9 mouse cellular contexts compared by ENCODE assay signal in the genomic region with DNA sequence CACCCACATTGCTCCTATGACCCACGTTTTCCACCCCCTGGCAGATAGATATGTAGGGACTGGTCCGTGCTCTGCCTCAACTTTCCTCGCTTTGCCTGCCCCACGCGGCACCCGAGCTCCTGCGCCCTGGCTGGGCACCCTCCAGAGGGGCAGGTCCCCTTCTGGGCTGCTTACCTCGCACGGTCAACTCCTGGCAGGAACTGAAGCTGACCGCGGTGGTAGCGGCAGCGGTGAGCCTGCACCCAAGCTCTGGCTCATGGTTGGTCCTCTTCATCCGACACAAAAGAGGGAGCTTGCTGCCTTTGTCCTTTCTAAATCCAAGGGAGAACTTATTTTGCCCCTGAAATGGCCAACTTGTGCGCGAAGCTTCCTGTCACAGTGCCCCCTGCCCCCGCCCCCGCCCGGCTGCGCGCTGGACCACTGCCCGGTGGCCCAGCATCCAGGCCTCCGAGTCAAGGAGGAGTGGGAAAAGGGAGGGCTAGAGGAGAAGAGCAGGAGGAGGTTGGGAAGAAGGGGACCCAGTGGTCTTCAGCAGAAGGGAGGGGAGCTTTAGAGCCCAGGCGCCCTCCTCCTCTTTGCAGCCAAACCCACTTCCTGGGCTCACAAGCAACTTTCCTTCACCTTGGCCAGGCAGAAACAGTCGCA. TPM values are rescaled to one million over a fixed set of nuclear protein-coding genes. Genes with fewer than 3 reads are reported as not detected.
DNase-seq lines count a peak whose midpoint lies in the region; ATAC-seq and TF ChIP-seq lines count a peak whose summit lies in the region.
"Had no signal": no experiment of that assay in that cellular context is flagged by ENCODE, and none has a peak within 500 bp of the region (broad histone marks: within the 10 kb centered on the region; RNA-seq: fewer than 3 reads in every experiment).

A gene (minus strand): TSS at position 215 of the 645 bp plus-strand sequence.

- H3K4me2 ChIP-seq in hindbrain, embryonic 16.5 days (ENCODE audit: low read length): peak within 1 kb of the TSS; percentile 86
- H3K4me2 ChIP-seq in liver, embryonic 13.5 days: peak within 1 kb of the TSS; percentile 25
- H3K4me2 ChIP-seq in stomach, embryonic 14.5 days (replicated peaks; ENCODE audit: low read depth, low read length): peak within 1 kb of the TSS; percentile 72

- H3K9ac ChIP-seq in hindbrain, embryonic 16.5 days (ENCODE audit: low read depth, low read length): peak within 1 kb of the TSS; percentile 82
- no peak within 1 kb of the TSS for H3K9ac ChIP-seq in liver, embryonic 13.5 days
- no peak within 1 kb of the TSS for H3K9ac ChIP-seq in stomach, embryonic 14.5 days (replicated peaks; ENCODE audit: low read depth, low read length)

- H3K9me3 ChIP-seq in E14TG2a.4 (ENCODE audit: low read length): no peaks in the 10 kb centered on the region
- no peaks in the 10 kb centered on the region for H3K9me3 ChIP-seq in embryonic facial prominence, embryonic 10.5 days
- H3K9me3 ChIP-seq in hindbrain, embryonic 16.5 days (ENCODE audit: control insufficient read depth, low read length): no peaks in the 10 kb centered on the region
- H3K9me3 ChIP-seq in liver, embryonic 13.5 days (replicated peaks): no peaks in the 10 kb centered on the region
- no peaks in the 10 kb centered on the region for H3K9me3 ChIP-seq in stomach, embryonic 14.5 days (ENCODE audit: control insufficient read depth, low read depth, low read length)

- no peak for TF ChIP-seq CTCF in E14TG2a.4 (conservative IDR thresholded peaks at IDR 0.05; ENCODE audit: low read length)

- ATAC-seq in hindbrain, embryonic 16.5 days: peak; percentile 79
- no peak for ATAC-seq in liver, embryonic 13.5 days (ENCODE audit: low read depth)
- no peak; the same call in 1 of the 2 replicates for ATAC-seq in stomach, embryonic 14.5 days (ENCODE audit: insufficient number of reproducible peaks, insufficient read depth, low FRiP score, low read depth)

- DNase-seq in gastrocnemius, postnatal 10 days: peak; percentile 7
- no peak for DNase-seq in gastrocnemius, adult 8-10 months (ENCODE audit: low spot score in 2 of 2)
- no peak for DNase-seq in embryonic facial prominence, embryonic 10.5 days (ENCODE audit: low spot score)
- no peak for DNase-seq in liver, embryonic 13.5 days
- no peak for DNase-seq in c-Kit-positive CD71-positive TER-119-positive erythroid progenitor cells, embryonic 14.5 days (ENCODE audit: low spot score)

- no peaks in the 10 kb centered on the region for H3K36me3 ChIP-seq in E14TG2a.4 (ENCODE audit: insufficient read depth, low read length)
- no peaks in the 10 kb centered on the region for H3K36me3 ChIP-seq in embryonic facial prominence, embryonic 10.5 days (replicated peaks)
- H3K36me3 ChIP-seq in hindbrain, embryonic 16.5 days (ENCODE audit: control insufficient read depth, insufficient read depth, low read length): no peaks in the 10 kb centered on the region
- H3K36me3 ChIP-seq in liver, embryonic 13.5 days: no peaks in the 10 kb centered on the region
- H3K36me3 ChIP-seq in stomach, embryonic 14.5 days (ENCODE audit: control insufficient read depth, insufficient read depth, low read length): no peaks in the 10 kb centered on the region

- H3K4me1 ChIP-seq in E14TG2a.4 (replicated peaks; ENCODE audit: low read depth, low read length): peaks cover 20% of the 10 kb centered on the region
- peaks cover 15% of the 10 kb centered on the region for H3K4me1 ChIP-seq in embryonic facial prominence, embryonic 10.5 days
- H3K4me1 ChIP-seq in hindbrain, embryonic 16.5 days (ENCODE audit: control insufficient read depth, insufficient read depth, low read depth, low read length): no peaks in the 10 kb centered on the region
- H3K4me1 ChIP-seq in liver, embryonic 13.5 days (replicated peaks): no peaks in the 10 kb centered on the region
- no peaks in the 10 kb centered on the region for H3K4me1 ChIP-seq in stomach, embryonic 14.5 days (ENCODE audit: control insufficient read depth, insufficient read depth, low read length)

- WGBS in embryonic facial prominence, embryonic 10.5 days: under 1% methylated on average over 25 of the region's 25 CpGs
- under 1% methylated on average over 24 of the region's 25 CpGs for WGBS in hindbrain, embryonic 16.5 days
- WGBS in liver, embryonic 13.5 days (ENCODE audit: insufficient replicate concordance): 2% methylated on average over 24 of the region's 25 CpGs
- under 1% methylated on average over 25 of the region's 25 CpGs for WGBS in stomach, embryonic 14.5 days

- H3K27me3 ChIP-seq in E14TG2a.4 (ENCODE audit: insufficient read depth, low read length): peaks cover 27% of the 10 kb centered on the region
- H3K27me3 ChIP-seq in embryonic facial prominence, embryonic 10.5 days (replicated peaks; ENCODE audit: low read depth, poor library complexity, severe bottlenecking): peaks cover 33% of the 10 kb centered on the region
- no peaks in the 10 kb centered on the region for H3K27me3 ChIP-seq in hindbrain, embryonic 16.5 days (replicated peaks; ENCODE audit: control insufficient read depth, insufficient read depth, low read length)
- peaks cover 20% of the 10 kb centered on the region for H3K27me3 ChIP-seq in liver, embryonic 13.5 days
- H3K27me3 ChIP-seq in stomach, embryonic 14.5 days (ENCODE audit: control insufficient read depth, insufficient read depth, low read length): no peaks in the 10 kb centered on the region
- H3K27me3 ChIP-seq: CH12.LX had no signal

- H3K27ac ChIP-seq in embryonic facial prominence, embryonic 10.5 days (replicated peaks): peak within 1 kb of the TSS; percentile 40; the same call in 1 of the 2 replicates
- peak within 1 kb of the TSS; percentile 89 for H3K27ac ChIP-seq in hindbrain, embryonic 16.5 days (ENCODE audit: low read depth, low read length)
- no peak within 1 kb of the TSS for H3K27ac ChIP-seq in liver, embryonic 13.5 days
- H3K27ac ChIP-seq in stomach, embryonic 14.5 days (ENCODE audit: low read length): no peak within 1 kb of the TSS

- H3K4me3 ChIP-seq in E14TG2a.4 (replicated peaks; ENCODE audit: low read length): peak within 1 kb of the TSS; percentile 74
- H3K4me3 ChIP-seq in embryonic facial prominence, embryonic 10.5 days: peak within 1 kb of the TSS; percentile 62
- H3K4me3 ChIP-seq in hindbrain, embryonic 16.5 days (ENCODE audit: low read length): peak within 1 kb of the TSS; percentile 72
- no peak within 1 kb of the TSS for H3K4me3 ChIP-seq in liver, embryonic 13.5 days (replicated peaks)
- peak within 1 kb of the TSS; percentile 30 for H3K4me3 ChIP-seq in stomach, embryonic 14.5 days (ENCODE audit: low read depth, low read length)

RNA-seq across cellular contexts. Expression of the gene that starts here (rescaled TPM):
- under 1 TPM; 0.25 to 0.26 TPM for total RNA-seq in gastrocnemius, postnatal 10 days (2021)
- total RNA-seq in gastrocnemius, adult 8-10 months (2022): not detected
- 0.06 and 1.1 TPM in 2 replicates for polyA plus RNA-seq in embryonic facial prominence, embryonic 10.5 days (2016; fragmentation: Nextera tagmentation; extraction: Ambion mirVana)
- polyA plus RNA-seq in hindbrain, embryonic 16.5 days (2015; fragmentation: Nextera tagmentation; extraction: Ambion mirVana): 82.0 and 97.5 TPM in 2 replicates
- polyA plus RNA-seq in liver, embryonic 13.5 days (2015; fragmentation: Nextera tagmentation; extraction: Ambion mirVana): 0.09 TPM in 1 of 2 replicates, not detected in the other
- polyA plus RNA-seq in stomach, embryonic 14.5 days (2014; fragmentation: Nextera tagmentation; extraction: Ambion mirVana): 2.0 and 2.1 TPM in 2 replicates
- total RNA-seq: CH12.LX had no signal

Comparison
In these comparisons a context has a peak if more than half of its experiments do, and no peak if none do; other contexts are left out.
1. RNA of the gene that starts here (polyA plus RNA-seq): 82.0 to 97.5 TPM in hindbrain, embryonic 16.5 days; 2.0 to 2.1 TPM in stomach, embryonic 14.5 days, 0.09 TPM in liver, embryonic 13.5 days and 0.06 to 1.1 TPM in embryonic facial prominence, embryonic 10.5 days; every median in the first group is over 10 times any median in the second.
2. Peak in DNase-seq in gastrocnemius, postnatal 10 days; RNA of the gene not detected or under 1 TPM.
3. H3K27ac ChIP-seq: peak in embryonic facial prominence, embryonic 10.5 days (single experiment) and hindbrain, embryonic 16.5 days (single experiment); none in liver, embryonic 13.5 days (single experiment) and stomach, embryonic 14.5 days (single experiment).
4. H3K4me2 ChIP-seq: peak in every context shown above with its lines; median percentile 86 in hindbrain, embryonic 16.5 days; 72 in stomach, embryonic 14.5 days; 25 in liver, embryonic 13.5 days.